Mouse (Mus musculus) heart, postnatal 0 days (tissue): ENCODE results near the gene Sox9.

Experiments used
- CTCF ChIP-seq: IDR thresholded peaks from 2 replicates; pipeline ENCODE4 v1.5.1; 2016; ENCODE audit warnings: antibody characterized with exemption, control low read depth, low read depth
- EP300 ChIP-seq: IDR thresholded peaks from 2 replicates; pipeline ENCODE4 v1.6.1; 2016; ENCODE audit warnings: antibody characterized with exemption, low read depth

DNA sequence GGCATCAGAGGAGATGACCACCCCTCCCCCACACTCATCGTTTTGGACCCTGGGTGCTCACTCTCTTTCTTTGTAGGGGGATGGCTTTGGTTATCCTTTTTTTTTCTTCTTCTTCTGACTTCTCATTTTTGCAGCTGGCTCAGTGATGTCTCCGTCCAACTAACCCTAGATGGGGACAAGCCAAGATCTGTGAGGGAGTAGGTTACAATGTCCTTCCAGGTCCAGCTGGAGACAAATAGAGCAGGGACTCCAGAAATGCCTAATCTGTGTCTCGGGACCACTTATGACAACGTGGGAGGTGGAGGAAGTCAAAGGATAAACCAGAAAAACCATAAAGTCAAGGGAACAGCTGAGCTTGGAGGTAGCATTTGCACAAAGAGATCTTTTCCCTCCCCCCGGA lies 14.4 kb downstream of the Sox9 start:
- TF ChIP-seq EP300 (no peak), CTCF (no peak)
